Mouse (Mus musculus): ENCODE results near the gene Wdr24.

DNA sequence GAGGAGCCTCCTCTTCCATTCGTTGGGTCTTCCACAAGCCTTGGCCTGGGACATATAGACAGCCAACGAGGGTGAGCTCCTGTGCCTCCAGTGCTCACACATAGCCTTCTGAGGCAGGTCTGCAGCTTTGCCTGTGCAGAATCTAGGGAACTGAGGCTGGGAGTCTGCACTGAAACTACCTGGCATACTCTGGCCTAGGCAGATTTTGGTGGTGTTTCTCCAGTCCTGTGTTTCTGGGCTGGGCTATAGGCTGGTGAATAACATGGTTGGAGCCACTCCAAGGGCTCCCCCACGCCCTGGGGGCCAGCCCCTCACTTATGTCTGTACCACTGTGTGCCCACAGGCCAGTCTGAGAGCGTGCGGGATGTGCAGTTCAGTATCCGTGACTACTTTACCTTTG lies 1.9 kb downstream of the Wdr24 start:
- TF ChIP-seq CTCF (conservative IDR thresholded peaks at IDR 0.05; ENCODE audit: low read length), result no peak
- TF ChIP-seq POU5F1 (IDR thresholded peaks at IDR 0.05; ENCODE audit: borderline replicate concordance, low read length), result no peak
- TF ChIP-seq NANOG (IDR thresholded peaks at IDR 0.05; ENCODE audit: borderline replicate concordance, low read length), result no peak

Measured in E14TG2a.4 (cell line).